Mouse (Mus musculus) embryonic facial prominence, embryonic 12.5 days (tissue): Measurements from ENCODE around the gene Snorc. TPM values are rescaled to one million over a fixed set of nuclear protein-coding genes. Genes with fewer than 3 reads are reported as not detected.

ENCODE experiments used
- ATAC-seq: fragments of 200-750 bp; cut with Nextera tagmentation; 2 replicates; pipeline ENCODE4 v1.8.0; 2017; ENCODE audit not compliant: insufficient number of reproducible peaks, insufficient read depth, low FRiP score, low TSS enrichment
- H3K27ac ChIP-seq: fragments of 300-500 bp; sonication (generic); 2 replicates; pipeline ENCODE4 v1.5.1; 2016; ENCODE audit warnings: mild to moderate bottlenecking
- H3K27me3 ChIP-seq: fragments of 300-500 bp; sonication (generic); 2 replicates; pipeline ENCODE4 v1.6.1; 2016; ENCODE audit warnings: mild to moderate bottlenecking, moderate library complexity
- H3K36me3 ChIP-seq: fragments of 300-500 bp; sonication (generic); 2 replicates; pipeline ENCODE4 v1.6.1; 2016; ENCODE audit warnings: mild to moderate bottlenecking
- H3K4me1 ChIP-seq: fragments of 300-500 bp; sonication (generic); 2 replicates; pipeline ENCODE4 v1.6.1; 2016
- H3K4me2 ChIP-seq: fragments of 300-500 bp; sonication (generic); replicated peaks from 2 replicates; pipeline ENCODE4 v1.6.1; 2016; ENCODE audit warnings: mild to moderate bottlenecking, moderate library complexity
- H3K4me3 ChIP-seq: fragments of 300-500 bp; sonication (generic); 2 replicates; pipeline ENCODE4 v1.5.1; 2016; ENCODE audit warnings: mild to moderate bottlenecking
- H3K9ac ChIP-seq: fragments of 300-500 bp; sonication (generic); 2 replicates; pipeline ENCODE4 v1.6.1; 2016; ENCODE audit warnings: mild to moderate bottlenecking, moderate library complexity
- H3K9me3 ChIP-seq: fragments of 300-500 bp; sonication (generic); 2 replicates; pipeline ENCODE4 v1.6.1; 2016; ENCODE audit warnings: mild to moderate bottlenecking, moderate library complexity
- WGBS: fragments of 180-500 bp; shearing (Covaris S2); methylation state at CpG from one replicate; pipeline ENCODE4 v1.1.7; 2016; 5-methylcytosine and 5-hydroxymethylcytosine counted together
- polyA plus RNA-seq: library from polyadenylated mRNA; unstranded; fragments of >200 nt; fragmentation: Nextera tagmentation; extraction: Ambion mirVana; gene quantifications from 2 replicates; pipeline ENCODE4 v1.2.1, GENCODE M21; 2016

The Snorc gene
- polyA plus RNA-seq, 1 experiment from 2014 or later, result 0.78 TPM

DNA sequence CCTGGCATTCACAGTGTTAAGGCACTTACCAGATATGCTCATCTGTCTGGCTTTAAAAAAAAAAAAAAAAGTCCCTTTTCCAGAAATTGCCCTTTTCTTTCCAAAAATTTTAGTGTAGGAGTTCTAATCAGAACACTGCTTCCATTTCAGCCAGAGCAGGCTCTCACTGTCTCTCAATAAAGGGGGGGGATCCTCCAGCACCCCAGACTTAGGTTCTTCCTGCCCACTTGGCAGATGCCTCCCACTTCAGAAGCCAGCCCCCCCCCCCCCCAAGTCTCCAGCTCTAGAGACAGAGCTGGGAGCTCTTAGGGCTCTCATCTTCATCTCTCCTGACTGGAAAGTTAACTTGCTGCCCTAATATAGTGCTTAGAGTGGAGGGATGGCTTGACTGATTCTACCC is 50.4 kb downstream of the Snorc start:
- Histone ChIP-seq H3K27me3 (no peaks in the 10 kb centered on the region; the same call in 1 of the 2 replicates), H3K27ac (no peak overlapping the region), H3K4me3 (no peak overlapping the region), H3K9me3 (no peaks in the 10 kb centered on the region), H3K36me3 (no peaks in the 10 kb centered on the region), H3K4me2 (no peak overlapping the region), H3K4me1 (no peaks in the 10 kb centered on the region), H3K9ac (no peak overlapping the region)
- no peak for ATAC-seq

- no peak overlapping the region for H3K9ac ChIP-seq
- H3K9me3 ChIP-seq, result no peaks in the 10 kb centered on the region
- no peaks in the 10 kb centered on the region; the same call in 1 of the 2 replicates for H3K27me3 ChIP-seq
- WGBS, result 67% methylated on average over 1 of the region's 1 CpGs
- H3K4me1 ChIP-seq, result no peaks in the 10 kb centered on the region
- H3K36me3 ChIP-seq, result no peaks in the 10 kb centered on the region
- no peak for ATAC-seq
- H3K4me2 ChIP-seq, result no peak overlapping the region
- H3K27ac ChIP-seq, result no peak overlapping the region
- no peak overlapping the region for H3K4me3 ChIP-seq
Measured at GRCm38 (mm10) chr1:87521523-87521922, 51.5 kb downstream of the Snorc start.

DNA sequence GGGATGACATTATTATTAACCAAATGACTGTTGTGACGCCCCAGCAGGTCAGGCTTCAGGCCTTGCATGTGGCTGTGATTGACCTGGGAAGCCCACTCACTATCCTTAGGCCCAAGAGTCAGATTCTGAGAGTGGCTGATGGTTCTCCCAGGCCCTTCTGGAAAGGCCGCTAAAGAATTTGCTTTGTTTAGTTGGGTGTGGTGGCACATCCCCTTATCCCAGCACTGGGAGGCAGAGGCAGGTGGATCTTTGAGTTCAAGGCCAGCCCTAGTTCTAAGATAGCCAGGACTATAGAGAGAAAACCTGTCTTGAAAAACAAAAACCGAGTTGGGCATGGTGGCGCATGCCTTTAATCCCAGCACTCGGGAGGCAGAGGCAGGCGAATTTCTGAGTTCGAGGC is 55.0 kb downstream of the Snorc start:
- 85% methylated on average over 7 of the region's 7 CpGs for WGBS
- Histone ChIP-seq H3K4me2 (no peak overlapping the region), H3K4me3 (no peak overlapping the region), H3K9ac (no peak overlapping the region), H3K9me3 (no peaks in the 10 kb centered on the region), H3K27ac (no peak overlapping the region), H3K4me1 (no peaks in the 10 kb centered on the region), H3K27me3 (no peaks in the 10 kb centered on the region; the same call in 1 of the 2 replicates), H3K36me3 (no peaks in the 10 kb centered on the region)
- no peak for ATAC-seq

Other genes starting within 250 kb of the Snorc start
- 0.98 and 1.5 TPM in 2 replicates for gene Efhd1, start 205.9 kb upstream of the Snorc start, polyA plus RNA-seq
- 60.5 and 61.0 TPM in 2 replicates for gene Gigyf2, start 143.3 kb upstream of the Snorc start, polyA plus RNA-seq
- gene Kcnj13, start 75.5 kb upstream of the Snorc start, polyA plus RNA-seq, result 0.81 and 1.3 TPM in 2 replicates
- not detected in 2 replicates for gene Neu2, start 39.6 kb downstream of the Snorc start, polyA plus RNA-seq
- 1.8 and 1.9 TPM in 2 replicates for gene Ngef, start 103.6 kb downstream of the Snorc start, polyA plus RNA-seq
- 5.5 and 6.1 TPM in 2 replicates for gene Inpp5d, start 150.0 kb downstream of the Snorc start, polyA plus RNA-seq